Mouse (Mus musculus) MEL (cell line): ENCODE results near the gene Sptbn1. TPM values are rescaled to one million over a fixed set of nuclear protein-coding genes. Genes with fewer than 3 reads are reported as not detected.

Experiments
- DNase-seq: peaks from one replicate; pipeline ENCODE4 v3.0.0; 2011; ENCODE audit warnings: low read depth, low spot score
- H3K27ac ChIP-seq: 2 replicates; pipeline ENCODE4 v1.5.1; 2012; ENCODE audit warnings: low read depth, mild to moderate bottlenecking, control low read depth, low read length, moderate library complexity; ENCODE audit not compliant: control insufficient read depth
- H3K27me3 ChIP-seq, 2 experiments: fragments of 150-350 bp in 1 of 2; sonication (generic) in 1 of 2; 2 replicates each; pipeline ENCODE4 v1.6.1; 2012; ENCODE audit warnings: low read length in 2 of 2, mild to moderate bottlenecking in 2 of 2, improper control_type of control experiment in 1 of 2, moderate library complexity in 1 of 2; ENCODE audit not compliant: insufficient read depth in 2 of 2, control insufficient read depth in 1 of 2
- H3K36me3 ChIP-seq, 2 experiments: 2 replicates each; pipeline ENCODE4 v1.6.1; 2012 to 2014; ENCODE audit warnings: low read length in 2 of 2, improper control_type of control experiment in 1 of 2, inconsistent platforms in 1 of 2, mild to moderate bottlenecking in 1 of 2; ENCODE audit not compliant: insufficient read depth in 2 of 2, control insufficient read depth in 1 of 2
- H3K4me1 ChIP-seq, 2 experiments: fragments of 150-350 bp in 1 of 2; sonication (generic) in 1 of 2; 2 replicates each; pipeline ENCODE4 v1.6.1; 2012; ENCODE audit warnings: low read length in 2 of 2, improper control_type of control experiment in 1 of 2, mild to moderate bottlenecking in 1 of 2; ENCODE audit not compliant: insufficient read depth in 2 of 2, control insufficient read depth in 1 of 2
- H3K4me3 ChIP-seq, 2 experiments: fragments of 150-350 bp in 1 of 2; sonication (generic) in 1 of 2; 2 replicates each; pipeline ENCODE4 v1.5.1; 2012; ENCODE audit warnings: low read depth in 2 of 2, low read length in 2 of 2, mild to moderate bottlenecking in 2 of 2, moderate library complexity in 2 of 2, control low read depth in 1 of 2, improper control_type of control experiment in 1 of 2; ENCODE audit not compliant: control insufficient read depth in 1 of 2, insufficient read depth in 1 of 2
- H3K79me2 ChIP-seq: 2 replicates; pipeline ENCODE4 v1.6.1; 2012; ENCODE audit warnings: mild to moderate bottlenecking, low read length, moderate library complexity; ENCODE audit not compliant: control insufficient read depth, poor library complexity, insufficient read depth
- H3K9ac ChIP-seq: 2 replicates; pipeline ENCODE4 v1.6.1; 2012; ENCODE audit warnings: low read depth, mild to moderate bottlenecking, control low read depth, low read length, moderate library complexity; ENCODE audit not compliant: control insufficient read depth, poor library complexity, severe bottlenecking
- H3K9me3 ChIP-seq: fragments of 150-350 bp; sonication (generic); replicated peaks from 2 replicates; pipeline ENCODE4 v1.6.1; 2012; ENCODE audit warnings: mild to moderate bottlenecking, low read length, improper control_type of control experiment, moderate library complexity; ENCODE audit not compliant: insufficient read depth
- BHLHE40 ChIP-seq: IDR thresholded peaks from 2 replicates; pipeline ENCODE4 v1.6.1; 2012; ENCODE audit warnings: low read depth, mild to moderate bottlenecking, inconsistent platforms, low read length, improper control_type of control experiment, borderline replicate concordance
- CHD2 ChIP-seq: IDR thresholded peaks from 2 replicates; pipeline ENCODE4 v1.6.1; 2011; ENCODE audit warnings: low read length, improper control_type of control experiment
- ELF1 ChIP-seq: IDR thresholded peaks from 2 replicates; pipeline ENCODE4 v1.6.1; 2014; ENCODE audit warnings: low read depth, mild to moderate bottlenecking, inconsistent platforms, low read length, improper control_type of control experiment, moderate library complexity
- EP300 ChIP-seq, 2 experiments: IDR thresholded peaks; 2 replicates each; pipeline ENCODE4 v1.6.1; 2011; ENCODE audit warnings: improper control_type of control experiment in 2 of 2, low read length in 2 of 2, low read depth in 1 of 2, mild to moderate bottlenecking in 1 of 2
- ETS1 ChIP-seq: IDR thresholded peaks from 2 replicates; pipeline ENCODE4 v1.6.1; 2012; ENCODE audit warnings: low read depth, mild to moderate bottlenecking, inconsistent platforms, low read length, improper control_type of control experiment, moderate library complexity
- GATA1 ChIP-seq: IDR thresholded peaks from 2 replicates; pipeline ENCODE4 v1.6.1; 2011; ENCODE audit warnings: low read depth, low read length, improper control_type of control experiment
- JUND ChIP-seq: IDR thresholded peaks from 2 replicates; pipeline ENCODE4 v1.6.1; 2011; ENCODE audit warnings: low read depth, mild to moderate bottlenecking, improper control_type of control experiment, low read length
- MYB ChIP-seq: IDR thresholded peaks from 2 replicates; pipeline ENCODE4 v1.6.1; 2011; ENCODE audit warnings: mild to moderate bottlenecking, low read depth, low read length, improper control_type of control experiment
- POLR2A ChIP-seq, 2 experiments: IDR thresholded peaks; 2 replicates each; pipeline ENCODE4 v1.6.1; 2011 to 2012; ENCODE audit warnings: low read length in 2 of 2, mild to moderate bottlenecking in 2 of 2, control low read depth in 1 of 2, improper control_type of control experiment in 1 of 2, low read depth in 1 of 2, moderate library complexity in 1 of 2; ENCODE audit not compliant: control insufficient read depth in 1 of 2, insufficient read depth in 1 of 2, poor library complexity in 1 of 2
- POLR2AphosphoS2 ChIP-seq: IDR thresholded peaks from 2 replicates; pipeline ENCODE4 v1.6.1; 2011; ENCODE audit warnings: low read length, improper control_type of control experiment
- RCOR1 ChIP-seq: IDR thresholded peaks from 2 replicates; pipeline ENCODE4 v1.6.1; 2012; ENCODE audit warnings: low read depth, mild to moderate bottlenecking, inconsistent platforms, low read length, improper control_type of control experiment
- TCF12 ChIP-seq: IDR thresholded peaks from 2 replicates; pipeline ENCODE4 v1.6.1; 2014; ENCODE audit warnings: low read depth, mild to moderate bottlenecking, inconsistent platforms, low read length, improper control_type of control experiment, moderate library complexity
- USF2 ChIP-seq, 2 experiments: IDR thresholded peaks; 2 replicates each; pipeline ENCODE4 v1.6.1; 2011 to 2012; ENCODE audit warnings: improper control_type of control experiment in 2 of 2, low read length in 2 of 2, borderline replicate concordance in 1 of 2, inconsistent platforms in 1 of 2, low read depth in 1 of 2, mild to moderate bottlenecking in 1 of 2; ENCODE audit not compliant: insufficient read depth in 1 of 2
- ZKSCAN1 ChIP-seq: IDR thresholded peaks from 2 replicates; pipeline ENCODE4 v1.6.1; 2012; ENCODE audit warnings: low read depth, mild to moderate bottlenecking, inconsistent platforms, low read length, improper control_type of control experiment, moderate library complexity
- ZMIZ1 ChIP-seq: IDR thresholded peaks from 2 replicates; pipeline ENCODE4 v1.6.1; 2012; ENCODE audit warnings: low read depth, mild to moderate bottlenecking, inconsistent platforms, low read length, improper control_type of control experiment, moderate library complexity
- ZNF384 ChIP-seq: IDR thresholded peaks from 2 replicates; pipeline ENCODE4 v1.6.1; 2012; ENCODE audit warnings: low read depth, mild to moderate bottlenecking, inconsistent platforms, low read length, improper control_type of control experiment
- polyA plus RNA-seq, 2 experiments: library from polyadenylated mRNA; stranded (reverse) in 1 of 2; unstranded in 1 of 2; fragments of >175 nt in 1 of 2; fragments of >200 nt in 1 of 2; gene quantifications; 2 replicates each; pipeline versions ENCODE4 v1.2.1 to v1.2.4; 2012; ENCODE audit warnings: low replicate concordance in 2 of 2, low read depth in 1 of 2; ENCODE audit not compliant: insufficient read length in 2 of 2, insufficient read depth in 1 of 2, missing spikeins in 1 of 2
- total RNA-seq: library from RNA; depleted of rRNA; stranded (reverse); fragments of 300-350 nt; gene quantifications from 2 replicates; pipeline ENCODE4 v1.2.3, GENCODE M21; 2012

Gene Sptbn1
- total and polyA plus RNA-seq, 3 experiments = 14.6 to 20.2 TPM; not detected in 1

GRCm38 (mm10) chr11:30182716-30183411, 85.1 kb downstream of the Sptbn1 start (continued):
- TF ChIP-seq TCF12 (peak; percentile 72), POLR2A (IDR thresholded peaks at IDR 0.05; ENCODE audit: control insufficient read depth in 1 of 2, insufficient read depth in 1 of 2, low read depth in 1 of 2, low read length in 2 of 2, poor library complexity in 1 of 2) (no peak)

- H3K4me1 ChIP-seq = peaks cover 9 to 21% of the 10 kb centered on the region in 2 experiments; a peak in 3 of 4 replicates
- no peak overlapping the region for H3K4me3 ChIP-seq
- no peaks in the 10 kb centered on the region; the same call in 1 of the 2 replicates for H3K79me2 ChIP-seq
- H3K27me3 ChIP-seq = no peaks in the 10 kb centered on the region
- TF ChIP-seq ELF1 (no peak), POLR2A (IDR thresholded peaks at IDR 0.05; ENCODE audit: control insufficient read depth in 1 of 2, insufficient read depth in 1 of 2, low read depth in 1 of 2, low read length in 2 of 2, poor library complexity in 1 of 2) (no peak), GATA1 (peak; percentile 73), BHLHE40 (peak; percentile 45; the same call in 1 of the 2 replicates), JUND (no peak), EP300 (IDR thresholded peaks at IDR 0.05; ENCODE audit: low read depth in 1 of 2, low read length in 2 of 2) (peak; percentile 62 to 66; a peak in 3 of 4 replicates), POLR2AphosphoS2 (no peak), MYB (no peak), ETS1 (peak; percentile 62), RCOR1 (peak; percentile 93), CHD2 (no peak), ZKSCAN1 (no peak), TCF12 (peak; percentile 64), ZMIZ1 (no peak), ZNF384 (peak; percentile 91), USF2 (IDR thresholded peaks at IDR 0.05; ENCODE audit: borderline replicate concordance in 1 of 2, insufficient read depth in 1 of 2, low read depth in 1 of 2, low read length in 2 of 2) (no peak)
- peaks cover 0 to 17% of the 10 kb centered on the region in 2 experiments; a peak in 2 of 4 replicates for H3K36me3 ChIP-seq
- H3K9ac ChIP-seq = no peak overlapping the region
- peak; percentile 24 for DNase-seq
- no peaks in the 10 kb centered on the region for H3K9me3 ChIP-seq
- no peak overlapping the region for H3K27ac ChIP-seq
These were observed 89.8 kb downstream of the Sptbn1 start for GRCm38 (mm10) chr11:30178193-30178592.
